Mouse (Mus musculus) intestine, embryonic 14.5 days (tissue): Measurements from ENCODE around the gene Mrpl54. TPM values are rescaled to one million over a fixed set of nuclear protein-coding genes. Genes with fewer than 3 reads are reported as not detected.

ENCODE experiments used
- ATAC-seq: fragments of 200-750 bp; cut with Nextera tagmentation; replicated peaks from 2 replicates; pipeline ENCODE4 v1.8.0; 2017; ENCODE audit warnings: low read depth, moderate number of reproducible peaks, moderate TSS enrichment, moderate library complexity; ENCODE audit not compliant: low FRiP score, low TSS enrichment
- DNase-seq: peaks from one replicate; pipeline ENCODE4 v3.0.0-alpha.2; 2018; ENCODE audit warnings: low spot score
- H3K27ac ChIP-seq: fragments of 300-500 bp; sonication (generic); 2 replicates; pipeline ENCODE4 v1.5.1; 2014; ENCODE audit warnings: low read depth, mild to moderate bottlenecking, control low read depth
- H3K27me3 ChIP-seq: fragments of 300-500 bp; sonication (generic); replicated peaks from 2 replicates; pipeline ENCODE4 v1.6.1; 2014; ENCODE audit warnings: low read length, control low read depth; ENCODE audit not compliant: control insufficient read depth, insufficient read depth
- H3K36me3 ChIP-seq: fragments of 300-500 bp; sonication (generic); 2 replicates; pipeline ENCODE4 v1.6.1; 2014; ENCODE audit warnings: low read length, control low read depth; ENCODE audit not compliant: control insufficient read depth, insufficient read depth
- H3K4me1 ChIP-seq: fragments of 300-500 bp; sonication (generic); replicated peaks from 2 replicates; pipeline ENCODE4 v1.6.1; 2014; ENCODE audit warnings: low read length, control low read depth, mixed read lengths; ENCODE audit not compliant: control insufficient read depth, insufficient read depth
- H3K4me2 ChIP-seq: fragments of 300-500 bp; sonication (generic); 2 replicates; pipeline ENCODE4 v1.6.1; 2014; ENCODE audit warnings: low read length
- H3K4me3 ChIP-seq: fragments of 300-500 bp; sonication (generic); 2 replicates; pipeline ENCODE4 v1.5.1; 2014; ENCODE audit warnings: low read depth, low read length, control low read depth, mixed read lengths
- H3K9ac ChIP-seq: fragments of 300-500 bp; sonication (generic); 2 replicates; pipeline ENCODE4 v1.6.1; 2014; ENCODE audit warnings: mild to moderate bottlenecking, low read length
- H3K9me3 ChIP-seq: fragments of 300-500 bp; sonication (generic); 2 replicates; pipeline ENCODE4 v1.6.1; 2016; ENCODE audit warnings: low read length, control low read depth; ENCODE audit not compliant: control insufficient read depth
- WGBS: fragments of 180-500 bp; shearing (Covaris S2); extraction: QIAGEN DNeasy Blood & Tissue Kit; methylation state at CpG from one replicate; pipeline ENCODE4 v1.1.7; 2014; 5-methylcytosine and 5-hydroxymethylcytosine counted together
- polyA plus RNA-seq: library from polyadenylated mRNA; unstranded; fragments of >200 nt; fragmentation: Nextera tagmentation; extraction: Ambion mirVana; gene quantifications from 2 replicates; pipeline ENCODE4 v1.2.1, GENCODE M21; 2014

The Mrpl54 gene
- polyA plus RNA-seq, 1 experiment from 2014 or later, result 260 TPM

DNA sequence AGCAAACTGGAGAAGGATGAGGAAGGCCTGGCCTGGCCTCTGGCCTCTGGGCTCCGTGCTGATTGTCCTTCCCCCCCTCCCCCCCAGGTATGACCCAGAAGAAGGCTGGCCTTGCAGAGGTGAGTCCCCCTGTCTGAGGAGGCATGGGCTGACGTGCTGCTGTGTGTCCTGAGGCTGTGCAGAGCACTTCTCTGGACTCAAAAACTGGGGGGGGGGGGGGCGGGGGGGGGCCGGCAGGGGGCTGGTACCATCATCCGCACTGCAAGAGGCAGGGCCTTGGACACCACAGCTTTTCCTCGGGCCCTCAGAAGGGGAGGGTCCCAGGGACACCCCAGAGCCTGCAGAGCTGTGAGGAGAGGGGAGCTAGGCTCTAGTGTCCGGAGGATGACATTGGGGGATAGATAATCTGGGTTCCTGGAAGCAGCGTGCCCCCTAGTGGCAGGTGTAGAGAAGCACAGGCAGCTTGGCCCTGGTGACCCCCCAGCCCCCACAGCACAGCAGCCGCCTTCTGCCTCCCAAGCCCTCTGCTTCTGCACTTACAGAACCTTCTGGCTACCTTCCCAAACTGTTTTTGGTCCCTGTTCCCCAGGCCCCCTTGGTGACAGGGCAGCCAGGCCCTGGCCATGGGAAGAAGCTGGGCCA, 38.0 kb upstream of the Mrpl54 start:
- DNase-seq (no peak), ATAC-seq (no peak)
- H3K4me3 ChIP-seq, result no peak overlapping the region
- H3K27ac ChIP-seq, result no peak overlapping the region
- peaks cover 20% of the 10 kb centered on the region for H3K4me1 ChIP-seq
- no peak overlapping the region for H3K4me2 ChIP-seq
- no peak overlapping the region for H3K9ac ChIP-seq
- no peaks in the 10 kb centered on the region for H3K27me3 ChIP-seq
- peaks cover 41% of the 10 kb centered on the region for H3K36me3 ChIP-seq
- no peaks in the 10 kb centered on the region for H3K9me3 ChIP-seq
- WGBS, result 34% methylated on average over 8 of the region's 9 CpGs

DNA sequence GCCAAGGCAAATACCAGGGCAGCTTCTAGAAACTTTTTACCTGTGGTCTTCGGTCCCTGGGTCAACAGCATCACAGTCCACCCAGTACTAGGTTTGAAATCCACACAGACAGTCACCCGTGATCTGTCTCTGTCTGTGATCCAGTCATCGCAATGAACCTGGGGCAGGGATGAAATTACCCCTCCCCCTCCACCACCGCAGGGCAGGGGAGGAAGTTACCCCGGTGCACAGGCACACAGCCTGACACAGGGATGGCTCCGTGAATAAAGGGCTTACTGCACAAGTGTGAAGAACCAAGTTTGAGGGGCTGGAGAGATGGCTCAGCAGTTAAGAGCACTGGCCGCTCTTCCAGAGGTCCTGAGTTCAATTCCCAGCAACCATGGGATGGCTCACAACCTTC, 37.0 kb upstream of the Mrpl54 start:
- Histone ChIP-seq H3K4me2 (no peak overlapping the region), H3K4me3 (no peak overlapping the region), H3K9me3 (no peaks in the 10 kb centered on the region), H3K27ac (no peak overlapping the region), H3K36me3 (peaks cover 31% of the 10 kb centered on the region), H3K4me1 (peaks cover 28% of the 10 kb centered on the region), H3K27me3 (no peaks in the 10 kb centered on the region), H3K9ac (no peak overlapping the region)
- WGBS, result 70% methylated on average over 7 of the region's 7 CpGs
- DNase-seq, result no peak
- no peak for ATAC-seq

DNA sequence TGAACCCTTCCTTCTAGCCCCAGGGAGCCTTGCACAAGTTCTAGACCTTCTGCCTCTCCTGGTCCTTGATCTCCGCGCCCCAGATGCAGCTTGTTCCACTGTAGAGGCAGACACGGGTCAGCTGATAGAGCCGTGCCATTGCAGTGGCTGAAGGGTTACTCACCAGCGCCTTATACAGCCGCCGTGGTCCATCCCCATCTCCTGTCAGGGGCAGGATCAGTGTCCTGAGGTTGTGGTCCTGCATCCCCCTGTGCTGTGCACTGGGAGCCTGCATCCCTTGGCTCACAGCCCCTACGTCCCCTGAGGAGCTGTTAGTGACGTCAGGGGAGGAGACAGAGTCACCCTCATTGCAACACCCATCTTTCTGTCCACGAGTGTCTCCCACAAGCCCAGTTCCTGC, 36.5 kb upstream of the Mrpl54 start:
- Histone ChIP-seq H3K27me3 (no peaks in the 10 kb centered on the region), H3K9me3 (no peaks in the 10 kb centered on the region), H3K4me1 (peaks cover 28% of the 10 kb centered on the region), H3K27ac (peak overlapping the region; percentile 24; the same call in 1 of the 2 replicates), H3K9ac (no peak overlapping the region), H3K4me2 (no peak overlapping the region), H3K4me3 (no peak overlapping the region), H3K36me3 (peaks cover 27% of the 10 kb centered on the region)
- ATAC-seq, result no peak
- WGBS, result 64% methylated on average over 10 of the region's 10 CpGs
- DNase-seq, result no peak

DNA sequence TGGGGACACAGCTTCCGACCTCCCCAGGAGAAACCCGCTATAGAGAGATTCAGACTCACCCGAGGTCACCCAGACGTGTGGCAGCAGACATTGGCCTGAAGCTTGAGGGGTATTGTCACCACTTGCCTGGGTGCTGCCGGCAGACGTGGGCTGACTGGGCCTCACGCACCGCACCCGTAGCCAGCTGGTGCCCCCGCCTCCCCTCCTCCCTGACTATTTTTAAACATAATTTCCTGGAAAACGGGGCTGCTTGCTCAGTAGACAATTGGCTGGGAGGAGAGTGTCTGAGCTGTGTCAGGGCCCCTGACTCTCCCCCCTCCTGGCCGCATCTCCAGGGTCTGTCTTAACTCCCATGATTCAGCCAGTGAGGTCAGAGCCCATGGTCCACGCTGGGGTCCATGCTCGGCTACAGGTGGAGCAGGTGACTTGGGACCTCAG, 36.1 kb upstream of the Mrpl54 start:
- peak overlapping the region; percentile 24; the same call in 1 of the 2 replicates for H3K27ac ChIP-seq
- H3K9me3 ChIP-seq, result no peaks in the 10 kb centered on the region
- H3K36me3 ChIP-seq, result peaks cover 23% of the 10 kb centered on the region
- H3K27me3 ChIP-seq, result no peaks in the 10 kb centered on the region
- H3K9ac ChIP-seq, result no peak overlapping the region
- H3K4me2 ChIP-seq, result no peak overlapping the region
- ATAC-seq, result no peak; the same call in 1 of the 2 replicates
- peaks cover 31% of the 10 kb centered on the region for H3K4me1 ChIP-seq
- WGBS, result 39% methylated on average over 14 of the region's 14 CpGs
- no peak for DNase-seq
- no peak overlapping the region for H3K4me3 ChIP-seq

DNA sequence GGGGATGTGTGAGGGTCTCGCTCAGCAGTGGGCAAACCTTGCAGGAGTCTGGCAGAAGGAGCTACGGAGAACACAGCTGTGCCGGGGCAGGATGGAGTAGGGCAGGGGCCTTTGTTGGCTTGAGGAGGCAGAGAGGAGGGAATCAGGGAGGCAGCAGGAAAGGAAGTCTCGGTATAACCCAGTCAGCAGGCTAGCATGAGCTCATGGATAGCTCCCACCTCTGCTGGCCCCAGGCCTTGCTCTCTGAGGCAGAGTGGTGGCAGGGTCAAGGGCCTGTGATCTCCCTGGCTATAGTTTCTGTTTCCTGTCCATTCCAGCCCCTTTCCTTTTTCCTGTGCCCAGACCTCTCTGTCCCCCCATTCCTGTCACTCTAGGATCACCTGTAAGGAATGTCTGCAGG, 35.6 kb upstream of the Mrpl54 start:
- H3K27me3 ChIP-seq, result no peaks in the 10 kb centered on the region
- H3K9me3 ChIP-seq, result no peaks in the 10 kb centered on the region
- WGBS, result 64% methylated on average over 4 of the region's 4 CpGs
- no peak overlapping the region for H3K4me3 ChIP-seq
- no peak overlapping the region for H3K9ac ChIP-seq
- ATAC-seq (no peak), DNase-seq (no peak)
- H3K4me2 ChIP-seq, result no peak overlapping the region
- H3K4me1 ChIP-seq, result peaks cover 35% of the 10 kb centered on the region
- peaks cover 18% of the 10 kb centered on the region for H3K36me3 ChIP-seq
- no peak overlapping the region for H3K27ac ChIP-seq

DNA sequence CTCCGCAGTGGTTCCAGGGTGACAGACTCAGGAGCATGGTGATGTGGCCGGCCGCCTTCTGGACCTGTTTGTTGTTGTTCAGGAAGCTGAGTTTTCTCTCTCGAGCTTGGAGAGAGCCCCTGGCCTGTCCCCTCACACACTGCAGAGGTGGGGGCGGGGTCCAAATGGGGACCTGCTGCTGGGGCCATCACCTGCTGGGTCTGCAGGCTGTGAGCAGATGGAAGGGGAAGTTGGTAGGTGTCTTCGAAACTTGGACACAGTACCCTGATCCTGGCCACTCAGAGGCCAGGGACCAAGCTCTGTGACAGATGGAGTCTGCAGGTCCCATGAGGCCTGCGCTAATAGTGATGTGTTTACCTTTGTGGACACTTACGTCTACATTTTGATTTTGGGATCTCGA, 34.6 kb upstream of the Mrpl54 start:
- peaks cover 35% of the 10 kb centered on the region for H3K4me1 ChIP-seq
- H3K4me2 ChIP-seq, result no peak overlapping the region
- H3K9ac ChIP-seq, result no peak overlapping the region
- no peaks in the 10 kb centered on the region for H3K9me3 ChIP-seq
- ATAC-seq (no peak), DNase-seq (no peak)
- H3K36me3 ChIP-seq, result peaks cover 8% of the 10 kb centered on the region
- H3K4me3 ChIP-seq, result no peak overlapping the region
- no peaks in the 10 kb centered on the region for H3K27me3 ChIP-seq
- H3K27ac ChIP-seq, result no peak overlapping the region
- 74% methylated on average over 9 of the region's 9 CpGs for WGBS

DNA sequence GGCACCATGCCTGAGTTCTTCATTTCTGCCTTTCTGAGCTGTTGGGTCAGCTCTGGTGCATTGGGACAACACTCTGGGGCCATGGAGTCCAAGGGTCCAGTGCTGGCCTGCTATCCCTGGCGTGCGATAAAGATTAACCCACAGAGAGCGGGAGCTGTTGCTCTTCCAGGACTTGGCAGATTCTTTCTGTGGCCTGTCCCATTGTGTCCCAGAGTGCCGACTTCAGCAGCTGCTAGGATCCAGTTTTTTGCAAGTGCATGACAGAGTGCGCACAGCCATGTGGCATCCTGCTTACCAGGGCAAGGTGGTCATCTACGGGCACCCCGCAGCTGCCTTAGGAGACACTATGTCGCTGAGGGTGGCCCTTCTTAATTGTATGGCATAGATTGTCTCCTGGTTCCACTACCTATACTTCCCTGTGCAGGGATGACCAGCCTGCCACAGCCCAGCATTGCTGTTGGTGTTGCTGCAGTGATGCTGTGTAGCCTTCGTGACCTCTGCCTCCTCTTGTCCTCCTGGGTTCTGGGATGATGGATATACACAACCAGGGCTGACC, 33.7 kb upstream of the Mrpl54 start:
- 74% methylated on average over 9 of the region's 9 CpGs for WGBS
- 0 out of 2 replicates have a peak overlapping the region, but pooled peaks have one; percentile 27 for H3K27ac ChIP-seq
- ATAC-seq, result no peak
- no peak overlapping the region for H3K4me2 ChIP-seq
- H3K27me3 ChIP-seq, result no peaks in the 10 kb centered on the region
- no peak for DNase-seq
- H3K4me1 ChIP-seq, result peaks cover 35% of the 10 kb centered on the region
- H3K36me3 ChIP-seq, result no peaks in the 10 kb centered on the region
- H3K9ac ChIP-seq, result no peak overlapping the region
- H3K4me3 ChIP-seq, result no peak overlapping the region
- no peaks in the 10 kb centered on the region for H3K9me3 ChIP-seq

DNA sequence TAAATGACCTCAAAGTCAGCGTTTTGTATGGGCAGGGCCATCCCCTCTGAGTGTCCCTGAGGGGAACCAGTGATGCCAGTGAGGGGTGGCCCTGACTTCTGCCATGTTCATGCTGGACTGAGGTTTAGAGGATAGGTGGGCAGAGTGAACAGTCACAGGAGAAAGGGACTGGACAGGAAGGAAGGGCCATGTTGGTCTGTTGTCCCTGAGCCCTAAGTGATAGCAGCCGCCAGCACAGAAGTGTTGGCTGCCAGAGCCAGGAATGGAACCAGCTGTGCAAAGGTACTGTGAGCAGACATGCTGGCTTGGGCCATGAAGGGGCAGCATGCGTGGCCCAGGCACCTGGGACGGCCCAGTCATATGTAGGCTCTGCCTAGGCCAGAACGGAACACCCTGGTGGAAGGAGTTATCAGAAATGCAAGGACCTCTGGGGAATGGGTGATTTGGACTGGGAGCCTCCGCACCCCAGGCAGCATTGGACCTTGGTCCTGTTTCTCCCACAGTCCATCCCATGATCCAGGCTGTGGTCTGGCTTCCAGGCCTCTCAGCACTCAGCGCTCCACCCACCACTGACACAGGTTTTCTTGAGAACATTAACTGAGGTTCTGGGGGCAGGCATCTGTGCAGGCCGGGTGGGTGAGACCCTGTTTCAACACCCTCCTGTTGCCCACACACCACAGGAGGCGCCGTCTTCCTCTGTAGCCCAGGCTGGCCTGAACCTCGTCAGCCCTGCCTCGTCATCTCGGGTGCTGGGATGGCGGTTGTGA, 33.0 kb upstream of the Mrpl54 start:
- peaks cover 41% of the 10 kb centered on the region for H3K4me1 ChIP-seq
- no peaks in the 10 kb centered on the region for H3K9me3 ChIP-seq
- WGBS, result 84% methylated on average over 14 of the region's 14 CpGs
- no peaks in the 10 kb centered on the region for H3K36me3 ChIP-seq
- H3K4me2 ChIP-seq, result no peak overlapping the region
- no peak overlapping the region for H3K27ac ChIP-seq
- no peak overlapping the region for H3K9ac ChIP-seq
- no peak for DNase-seq
- H3K27me3 ChIP-seq, result no peaks in the 10 kb centered on the region
- no peak for ATAC-seq
- H3K4me3 ChIP-seq, result no peak overlapping the region
